Mouse (Mus musculus) embryonic facial prominence, embryonic 11.5 days (tissue): ENCODE measurements around the gene Nova2. TPM values are rescaled to one million over a fixed set of nuclear protein-coding genes. Genes with fewer than 3 reads are reported as not detected.

Experiments
- ATAC-seq: fragments of 200-750 bp; cut with Nextera tagmentation; replicated peaks from 2 replicates; pipeline ENCODE4 v1.8.0; 2017; ENCODE audit warnings: low read depth; ENCODE audit not compliant: insufficient number of reproducible peaks, low FRiP score, low TSS enrichment
- DNase-seq: peaks from one replicate; pipeline ENCODE4 v3.0.0-alpha.2; 2015; ENCODE audit warnings: low spot score
- H3K27ac ChIP-seq: fragments of 300-500 bp; sonication (generic); replicated peaks from 2 replicates; pipeline ENCODE4 v1.5.1; 2014; ENCODE audit warnings: mild to moderate bottlenecking, low read depth, low read length, control low read depth
- H3K27me3 ChIP-seq: fragments of 300-500 bp; sonication (generic); 2 replicates; pipeline ENCODE4 v1.6.1; 2014; ENCODE audit warnings: mild to moderate bottlenecking, low read length, moderate library complexity, mixed read lengths; ENCODE audit not compliant: control insufficient read depth, insufficient read depth
- H3K36me3 ChIP-seq: fragments of 300-500 bp; sonication (generic); replicated peaks from 2 replicates; pipeline ENCODE4 v1.6.1; 2014; ENCODE audit warnings: low read depth, mild to moderate bottlenecking, low read length, moderate library complexity, mixed read lengths; ENCODE audit not compliant: control insufficient read depth, insufficient read depth
- H3K4me1 ChIP-seq: fragments of 300-500 bp; sonication (generic); 2 replicates; pipeline ENCODE4 v1.6.1; 2014; ENCODE audit warnings: low read length, mixed read lengths; ENCODE audit not compliant: control insufficient read depth, insufficient read depth
- H3K4me2 ChIP-seq: fragments of 300-500 bp; sonication (generic); 2 replicates; pipeline ENCODE4 v1.6.1; 2014; ENCODE audit warnings: low read depth, mild to moderate bottlenecking, control low read depth, low read length, moderate library complexity
- H3K4me3 ChIP-seq: fragments of 300-500 bp; sonication (generic); 2 replicates; pipeline ENCODE4 v1.5.1; 2014; ENCODE audit warnings: low read depth, low read length, control low read depth
- H3K9ac ChIP-seq: fragments of 300-500 bp; sonication (generic); replicated peaks from 2 replicates; pipeline ENCODE4 v1.6.1; 2014; ENCODE audit warnings: mild to moderate bottlenecking, control low read depth, low read length
- H3K9me3 ChIP-seq: fragments of 300-500 bp; sonication (generic); replicated peaks from 2 replicates; pipeline ENCODE4 v1.6.1; 2016; ENCODE audit warnings: mild to moderate bottlenecking, low read length, inconsistent platforms, mixed read lengths; ENCODE audit not compliant: control insufficient read depth
- WGBS: fragments of 180-500 bp; shearing (Covaris S2); extraction: QIAGEN DNeasy Blood & Tissue Kit; methylation state at CpG from one replicate; pipeline ENCODE4 v1.1.7; 2014; 5-methylcytosine and 5-hydroxymethylcytosine counted together
- polyA plus RNA-seq: library from polyadenylated mRNA; unstranded; fragments of >200 nt; fragmentation: Nextera tagmentation; extraction: Ambion mirVana; gene quantifications from 2 replicates; pipeline ENCODE4 v1.2.1, GENCODE M21; 2014

Nova2 gene
- polyA plus RNA-seq, 1 experiment from 2014 or later: 1.4 TPM

GRCm38 (mm10) chr7:18926911-18927310, 1.2 kb downstream of the Nova2 start:
- ATAC-seq (peak; percentile 20), DNase-seq (no peak)
- Histone ChIP-seq H3K4me3 (peak overlapping the region; percentile 61), H3K27ac (no peak overlapping the region), H3K9me3 (no peaks in the 10 kb centered on the region), H3K4me1 (0 out of 2 replicates have a peak, but pooled peaks cover 3% of the 10 kb centered on the region), H3K36me3 (no peaks in the 10 kb centered on the region), H3K4me2 (peak overlapping the region; percentile 87), H3K27me3 (peaks cover 21% of the 10 kb centered on the region), H3K9ac (no peak overlapping the region)
- 56% methylated on average over 6 of the region's 6 CpGs for WGBS

GRCm38 (mm10) chr7:18927759-18928158, 2.1 kb downstream of the Nova2 start:
- Histone ChIP-seq H3K9ac (no peak overlapping the region), H3K4me2 (peak overlapping the region; percentile 17; the same call in 1 of the 2 replicates), H3K27ac (no peak overlapping the region), H3K27me3 (peaks cover 21% of the 10 kb centered on the region), H3K4me1 (0 out of 2 replicates have a peak, but pooled peaks cover 3% of the 10 kb centered on the region), H3K36me3 (no peaks in the 10 kb centered on the region), H3K4me3 (no peak overlapping the region), H3K9me3 (no peaks in the 10 kb centered on the region)
- no peak for DNase-seq
- no peak for ATAC-seq
- 37% methylated on average over 3 of the region's 3 CpGs for WGBS

GRCm38 (mm10) chr7:18942376-18942775, 16.7 kb downstream of the Nova2 start:
- Histone ChIP-seq H3K36me3 (no peaks in the 10 kb centered on the region), H3K9ac (no peak overlapping the region), H3K4me1 (no peaks in the 10 kb centered on the region), H3K27me3 (no peaks in the 10 kb centered on the region), H3K9me3 (no peaks in the 10 kb centered on the region), H3K4me3 (no peak overlapping the region), H3K4me2 (no peak overlapping the region), H3K27ac (no peak overlapping the region)
- ATAC-seq (peak; percentile 71; the same call in 1 of the 2 replicates), DNase-seq (no peak)
- WGBS: 47% methylated on average over 1 of the region's 1 CpGs

GRCm38 (mm10) chr7:18942815-18943214, 17.1 kb downstream of the Nova2 start:
- Histone ChIP-seq H3K4me3 (no peak overlapping the region), H3K27ac (no peak overlapping the region), H3K9ac (no peak overlapping the region), H3K9me3 (no peaks in the 10 kb centered on the region), H3K4me2 (no peak overlapping the region), H3K4me1 (no peaks in the 10 kb centered on the region), H3K36me3 (no peaks in the 10 kb centered on the region), H3K27me3 (no peaks in the 10 kb centered on the region)
- WGBS: 60% methylated on average over 9 of the region's 9 CpGs
- ATAC-seq: no peak
- no peak for DNase-seq

GRCm38 (mm10) chr7:18948151-18948550, 22.5 kb downstream of the Nova2 start:
- H3K27ac ChIP-seq: no peak overlapping the region
- no peaks in the 10 kb centered on the region for H3K9me3 ChIP-seq
- 79% methylated on average over 6 of the region's 6 CpGs for WGBS
- no peaks in the 10 kb centered on the region for H3K27me3 ChIP-seq
- no peak overlapping the region for H3K4me3 ChIP-seq
- H3K9ac ChIP-seq: no peak overlapping the region
- no peaks in the 10 kb centered on the region for H3K36me3 ChIP-seq
- DNase-seq (no peak), ATAC-seq (no peak)
- no peak overlapping the region for H3K4me2 ChIP-seq
- H3K4me1 ChIP-seq: no peaks in the 10 kb centered on the region; the same call in 1 of the 2 replicates

- ATAC-seq: peak; percentile 88
- Histone ChIP-seq H3K4me1 (no peaks in the 10 kb centered on the region; the same call in 1 of the 2 replicates), H3K36me3 (no peaks in the 10 kb centered on the region), H3K9me3 (no peaks in the 10 kb centered on the region), H3K4me3 (no peak overlapping the region), H3K27me3 (no peaks in the 10 kb centered on the region), H3K27ac (peak overlapping the region; percentile 47; the same call in 1 of the 2 replicates), H3K4me2 (no peak overlapping the region), H3K9ac (no peak overlapping the region)
- peak; percentile 72 for DNase-seq
- WGBS: 34% methylated on average over 12 of the region's 12 CpGs
Measured at GRCm38 (mm10) chr7:18949781-18950522, 24.3 kb downstream of the Nova2 start.

GRCm38 (mm10) chr7:18950523-18951315, 25.0 kb downstream of the Nova2 start:
- Histone ChIP-seq H3K4me2 (no peak overlapping the region), H3K27ac (peak overlapping the region; percentile 47; the same call in 1 of the 2 replicates), H3K9me3 (no peaks in the 10 kb centered on the region), H3K4me3 (no peak overlapping the region), H3K27me3 (no peaks in the 10 kb centered on the region), H3K4me1 (no peaks in the 10 kb centered on the region; the same call in 1 of the 2 replicates), H3K9ac (no peak overlapping the region), H3K36me3 (no peaks in the 10 kb centered on the region)
- ATAC-seq: no peak
- DNase-seq: peak; percentile 54
- 22% methylated on average over 18 of the region's 18 CpGs for WGBS

- ATAC-seq (no peak), DNase-seq (peak; percentile 80)
- no peak overlapping the region for H3K27ac ChIP-seq
- peaks cover 3% of the 10 kb centered on the region for H3K27me3 ChIP-seq
- no peak overlapping the region for H3K4me2 ChIP-seq
- H3K4me3 ChIP-seq: no peak overlapping the region
- 21% methylated on average over 15 of the region's 15 CpGs for WGBS
- no peaks in the 10 kb centered on the region for H3K9me3 ChIP-seq
- H3K36me3 ChIP-seq: no peaks in the 10 kb centered on the region
- no peak overlapping the region for H3K9ac ChIP-seq
- no peaks in the 10 kb centered on the region; the same call in 1 of the 2 replicates for H3K4me1 ChIP-seq
Measured at GRCm38 (mm10) chr7:18951397-18951796, 25.7 kb downstream of the Nova2 start.
